Mouse (Mus musculus): ENCODE data around the gene Hoxa13.

GRCm38 (mm10) chr6:52261751-52262462 lies 1.2 kb upstream of the Hoxa13 start:
- TF ChIP-seq CTCF (IDR thresholded peaks at IDR 0.05; ENCODE audit: insufficient read depth, low read length) = no peak
- no peak for TF ChIP-seq POLR2A (IDR thresholded peaks at IDR 0.05; ENCODE audit: borderline replicate concordance, extremely low read depth, low read depth, low read length)

Measured in lung, adult 2 months (tissue).